Mouse (Mus musculus): ENCODE data around the gene Pigt. TPM values are rescaled to one million over a fixed set of nuclear protein-coding genes. Genes with fewer than 3 reads are reported as not detected.

Pigt gene
- total and polyA plus RNA-seq, 2 experiments from 2014 or later = 116 to 134 TPM

GRCm38 (mm10) chr2:164453887-164454500 is 43.3 kb upstream of the Pigt start:
- 67% methylated on average over 7 of the region's 7 CpGs for WGBS
- no peak for DNase-seq (ENCODE audit: low spot score)
- Histone ChIP-seq H3K36me3 (ENCODE audit: insufficient read depth, low read length) (no peaks in the 10 kb centered on the region), H3K4me2 (ENCODE audit: low read depth, low read length) (no peak overlapping the region), H3K9ac (replicated peaks; ENCODE audit: low read length) (no peak overlapping the region), H3K4me1 (ENCODE audit: insufficient read depth, low read length) (no peaks in the 10 kb centered on the region; the same call in 1 of the 2 replicates), H3K4me3 (ENCODE audit: low read length) (no peak overlapping the region), H3K9me3 (ENCODE audit: low read length) (no peaks in the 10 kb centered on the region), H3K27ac (no peak overlapping the region), H3K27me3 (ENCODE audit: insufficient read depth, low read length) (no peaks in the 10 kb centered on the region)
- ATAC-seq = no peak
- no peak for TF ChIP-seq CTCF (IDR thresholded peaks at IDR 0.05; ENCODE audit: low read depth)

GRCm38 (mm10) chr2:164454846-164455245 is 42.5 kb upstream of the Pigt start:
- H3K27me3 ChIP-seq (ENCODE audit: insufficient read depth, low read length) = no peaks in the 10 kb centered on the region
- DNase-seq (ENCODE audit: low spot score) (no peak), ATAC-seq (no peak)
- H3K4me3 ChIP-seq (ENCODE audit: low read length) = no peak overlapping the region
- TF ChIP-seq CTCF (IDR thresholded peaks at IDR 0.05; ENCODE audit: low read depth) = no peak
- H3K4me1 ChIP-seq (ENCODE audit: insufficient read depth, low read length) = no peaks in the 10 kb centered on the region; the same call in 1 of the 2 replicates
- H3K36me3 ChIP-seq (ENCODE audit: insufficient read depth, low read length) = no peaks in the 10 kb centered on the region
- no peak overlapping the region for H3K27ac ChIP-seq
- WGBS = 65% methylated on average over 10 of the region's 10 CpGs
- no peak overlapping the region for H3K9ac ChIP-seq (replicated peaks; ENCODE audit: low read length)
- H3K9me3 ChIP-seq (ENCODE audit: low read length) = no peaks in the 10 kb centered on the region
- no peak overlapping the region for H3K4me2 ChIP-seq (ENCODE audit: low read depth, low read length)

GRCm38 (mm10) chr2:164455421-164456190 is 41.7 kb upstream of the Pigt start:
- H3K9me3 ChIP-seq (ENCODE audit: low read length) = no peaks in the 10 kb centered on the region
- 74% methylated on average over 6 of the region's 6 CpGs for WGBS
- no peak overlapping the region for H3K4me2 ChIP-seq (ENCODE audit: low read depth, low read length)
- TF ChIP-seq CTCF (IDR thresholded peaks at IDR 0.05; ENCODE audit: low read depth) = no peak
- H3K27me3 ChIP-seq (ENCODE audit: insufficient read depth, low read length) = no peaks in the 10 kb centered on the region
- DNase-seq (ENCODE audit: low spot score) = no peak
- H3K27ac ChIP-seq = no peak overlapping the region
- H3K9ac ChIP-seq (replicated peaks; ENCODE audit: low read length) = no peak overlapping the region
- no peaks in the 10 kb centered on the region for H3K36me3 ChIP-seq (ENCODE audit: insufficient read depth, low read length)
- H3K4me3 ChIP-seq (ENCODE audit: low read length) = no peak overlapping the region
- H3K4me1 ChIP-seq (ENCODE audit: insufficient read depth, low read length) = no peaks in the 10 kb centered on the region; the same call in 1 of the 2 replicates
- no peak for ATAC-seq

DNA sequence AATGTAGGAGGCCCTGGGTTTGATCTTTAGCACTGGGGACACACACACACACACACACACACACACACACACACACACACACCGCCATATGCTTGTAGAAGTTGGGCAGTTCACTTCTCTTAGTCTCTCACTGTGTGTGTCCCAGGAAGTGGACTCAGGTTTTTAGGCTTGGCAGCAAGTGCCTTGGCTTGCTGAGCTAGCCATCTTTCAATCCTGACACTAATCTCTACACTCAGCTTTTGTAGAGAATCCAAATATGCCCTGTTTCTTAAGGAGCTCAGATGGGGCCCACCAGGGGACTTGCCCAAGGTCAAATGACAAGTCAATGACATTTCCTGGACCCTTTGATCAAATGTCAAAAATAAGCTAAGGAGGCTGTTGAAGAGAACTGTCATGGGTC is 40.9 kb upstream of the Pigt start:
- WGBS = 56% methylated on average over 1 of the region's 1 CpGs
- DNase-seq (ENCODE audit: low spot score) = no peak
- no peaks in the 10 kb centered on the region for H3K36me3 ChIP-seq (ENCODE audit: insufficient read depth, low read length)
- H3K27me3 ChIP-seq (ENCODE audit: insufficient read depth, low read length) = no peaks in the 10 kb centered on the region
- no peak overlapping the region for H3K9ac ChIP-seq (replicated peaks; ENCODE audit: low read length)
- H3K4me3 ChIP-seq (ENCODE audit: low read length) = no peak overlapping the region
- peak overlapping the region; percentile 41; the same call in 1 of the 2 replicates for H3K4me2 ChIP-seq (ENCODE audit: low read depth, low read length)
- no peak overlapping the region for H3K27ac ChIP-seq
- ATAC-seq = no peak
- H3K9me3 ChIP-seq (ENCODE audit: low read length) = no peaks in the 10 kb centered on the region
- TF ChIP-seq CTCF (IDR thresholded peaks at IDR 0.05; ENCODE audit: low read depth) = no peak
- no peaks in the 10 kb centered on the region; the same call in 1 of the 2 replicates for H3K4me1 ChIP-seq (ENCODE audit: insufficient read depth, low read length)

- H3K36me3 ChIP-seq (ENCODE audit: insufficient read depth, low read length) = no peaks in the 10 kb centered on the region
- peak; percentile 46 for TF ChIP-seq CTCF (IDR thresholded peaks at IDR 0.05; ENCODE audit: low read depth)
- peak within 1 kb of the TSS; percentile 41 for H3K4me2 ChIP-seq (ENCODE audit: low read depth, low read length)
- 4% methylated on average over 7 of the region's 7 CpGs for WGBS
- H3K9me3 ChIP-seq (ENCODE audit: low read length) = no peaks in the 10 kb centered on the region
- peaks cover 2% of the 10 kb centered on the region; the same call in 1 of the 2 replicates for H3K4me1 ChIP-seq (ENCODE audit: insufficient read depth, low read length)
- H3K9ac ChIP-seq (replicated peaks; ENCODE audit: low read length) = peak within 1 kb of the TSS; percentile 29; the same call in 1 of the 2 replicates
- H3K27ac ChIP-seq = no peak within 1 kb of the TSS
- no peak for DNase-seq (ENCODE audit: low spot score)
- no peaks in the 10 kb centered on the region for H3K27me3 ChIP-seq (ENCODE audit: insufficient read depth, low read length)
- peak within 1 kb of the TSS; percentile 9; the same call in 1 of the 2 replicates for H3K4me3 ChIP-seq (ENCODE audit: low read length)
- ATAC-seq = no peak
These were observed 40.4 kb upstream of the Pigt start, which contains the start of gene Sys1 for GRCm38 (mm10) chr2:164456864-164457300. Sys1 (plus strand) TSS chr2:164456964.

GRCm38 (mm10) chr2:164457942-164458341 is 39.4 kb upstream of the Pigt start:
- H3K4me3 ChIP-seq (ENCODE audit: low read length) = no peak overlapping the region
- TF ChIP-seq CTCF (IDR thresholded peaks at IDR 0.05; ENCODE audit: low read depth) = no peak
- H3K27me3 ChIP-seq (ENCODE audit: insufficient read depth, low read length) = no peaks in the 10 kb centered on the region
- no peak overlapping the region for H3K27ac ChIP-seq
- H3K9ac ChIP-seq (replicated peaks; ENCODE audit: low read length) = no peak overlapping the region
- 0 out of 2 replicates have a peak, but pooled peaks cover under 1% of the 10 kb centered on the region for H3K36me3 ChIP-seq (ENCODE audit: insufficient read depth, low read length)
- no peaks in the 10 kb centered on the region for H3K9me3 ChIP-seq (ENCODE audit: low read length)
- H3K4me2 ChIP-seq (ENCODE audit: low read depth, low read length) = no peak overlapping the region
- DNase-seq (ENCODE audit: low spot score) = no peak
- WGBS = 58% methylated on average over 7 of the region's 7 CpGs
- H3K4me1 ChIP-seq (ENCODE audit: insufficient read depth, low read length) = peaks cover 5% of the 10 kb centered on the region; the same call in 1 of the 2 replicates
- ATAC-seq = no peak
